Mouse (Mus musculus) A20 (cell line): ENCODE data around the gene Tcl1b4.
"Not testable (repeated sequence)": the region's sequence is repeated elsewhere in the genome, so short reads cannot be mapped to it uniquely, and the experiment has no call there.

Experiments
- DNase-seq: peaks from one replicate; pipeline ENCODE4 v3.0.0-alpha.2; 2011; ENCODE audit warnings: low read depth, low spot score

Gene Tcl1b4

DNA sequence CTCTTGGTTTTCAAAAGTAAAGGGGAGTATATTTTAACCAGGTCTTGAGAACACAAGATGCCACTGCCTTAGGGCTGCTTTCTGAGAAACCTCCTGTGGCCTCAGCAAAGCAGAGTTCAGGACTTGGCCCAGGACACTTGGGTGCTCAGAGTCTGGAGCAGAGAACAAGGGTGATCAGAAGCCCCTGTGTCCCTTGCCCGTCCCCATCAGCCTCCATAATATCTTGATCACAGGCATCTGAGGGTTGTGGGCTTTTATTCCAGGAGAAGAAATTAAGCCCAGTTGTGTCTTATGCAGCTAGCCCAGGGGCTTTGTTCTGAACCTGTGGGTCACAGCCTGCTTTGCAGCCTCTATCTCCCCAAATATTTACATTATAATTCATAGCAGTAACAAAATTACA is at the start of gene Tcl1b4:
Gene Tcl1b4, plus strand, starts transcription at position 301 of the 400 bp plus-strand sequence.
- DNase-seq: not testable (repeated sequence)

DNA sequence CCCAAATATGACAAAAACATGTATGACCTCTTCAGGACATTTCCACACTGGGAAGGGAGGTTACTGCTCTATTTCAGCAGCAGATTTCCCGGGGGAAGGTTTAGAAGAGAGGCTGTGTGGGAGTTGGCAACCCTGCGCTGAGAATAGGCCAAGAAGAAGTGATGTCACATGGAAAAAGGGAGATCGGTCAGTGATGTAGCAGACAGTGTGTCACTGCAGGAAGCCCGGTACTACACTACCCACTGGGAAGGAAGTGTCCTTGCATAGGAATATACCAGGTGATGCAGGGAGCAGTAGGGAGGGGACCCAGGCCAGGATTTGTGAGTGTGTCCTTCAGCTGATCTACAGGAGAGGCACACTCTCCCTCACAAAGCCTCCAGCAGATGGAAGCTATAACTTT is 46.5 kb upstream of the Tcl1b4 start:
- DNase-seq: not testable (repeated sequence)

DNA sequence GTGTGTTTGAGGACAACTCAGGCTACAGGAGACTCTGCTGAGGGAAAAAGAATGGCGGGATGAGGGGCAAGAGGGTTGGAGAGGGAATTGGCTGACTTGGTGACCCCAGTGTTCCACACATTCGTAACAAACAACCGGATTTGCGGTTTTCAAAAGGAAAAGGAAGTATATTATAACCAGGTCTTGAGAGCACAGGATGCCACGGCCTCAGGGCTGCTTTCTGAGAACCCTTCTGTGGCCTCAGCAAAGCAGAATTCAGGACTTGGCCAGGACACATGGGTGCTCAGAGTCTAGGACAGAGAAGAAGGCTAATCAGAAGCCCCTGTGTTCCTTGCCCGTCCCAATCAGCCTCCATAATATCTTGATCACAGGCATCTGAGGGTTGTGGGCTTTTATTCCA is 42.9 kb upstream of the Tcl1b4 start:
- DNase-seq: no peak

DNA sequence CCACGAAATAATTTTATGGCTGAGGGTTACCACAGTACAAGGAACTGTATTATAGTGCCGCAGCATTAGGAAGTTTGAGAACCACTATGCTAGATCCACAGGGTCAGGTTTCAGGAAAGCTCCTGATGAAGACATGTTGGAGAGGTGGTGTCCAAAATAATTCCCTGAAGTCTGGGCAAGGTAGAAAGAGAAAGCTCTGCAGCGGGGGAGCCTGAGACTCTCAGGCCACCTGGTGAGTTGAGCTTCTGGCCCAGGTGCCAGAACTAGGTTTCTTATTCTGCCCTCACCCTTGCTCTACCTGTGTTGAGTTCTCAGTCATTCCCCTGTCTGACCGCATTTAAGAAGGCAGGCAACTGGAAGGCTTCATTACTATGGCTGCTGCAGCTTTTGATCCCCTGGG is 42.4 kb upstream of the Tcl1b4 start, which contains the start of gene Tcl1b1:
Gene Tcl1b1, plus strand, starts transcription at position 301 of the 400 bp plus-strand sequence.
- DNase-seq: no peak

DNA sequence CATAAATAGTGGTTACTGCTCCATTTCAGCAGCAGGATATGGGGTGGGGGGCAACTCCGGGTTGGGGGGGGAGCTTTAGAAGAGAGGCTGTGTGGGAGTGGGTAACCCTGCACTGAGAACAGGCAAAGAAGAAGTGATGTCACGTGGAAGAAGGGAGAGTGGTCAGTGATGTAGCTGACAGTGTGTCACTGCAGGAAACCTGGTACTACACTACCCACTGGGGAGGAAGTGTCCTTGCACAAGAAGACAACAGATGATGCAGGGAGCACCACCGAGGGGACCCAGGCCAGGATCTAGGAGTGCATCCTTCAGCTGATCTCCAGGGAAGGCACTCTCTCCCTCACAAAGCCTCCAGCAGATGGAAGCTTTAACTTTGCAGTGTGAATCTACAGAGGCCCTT is 35.0 kb upstream of the Tcl1b4 start:
- DNase-seq: no peak

DNA sequence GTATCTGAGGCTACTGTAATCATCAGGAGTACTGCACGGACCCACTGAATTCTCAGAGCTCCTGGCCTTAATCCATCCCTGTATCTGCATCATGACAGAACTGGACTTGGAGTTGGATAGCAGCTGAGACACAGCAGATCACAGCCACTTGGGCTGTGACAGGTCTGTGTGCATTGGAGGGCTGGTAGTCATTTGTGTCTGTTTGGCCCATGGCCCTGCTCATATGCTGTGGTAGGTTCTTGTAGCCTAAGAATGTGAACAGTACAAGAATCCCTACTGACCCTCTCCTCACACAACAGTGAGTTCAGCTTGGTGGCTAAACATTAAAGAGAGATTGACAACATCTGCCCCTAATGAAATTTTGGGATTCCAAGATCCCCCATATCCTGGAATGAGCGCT is 28.4 kb upstream of the Tcl1b4 start:
- no peak for DNase-seq

DNA sequence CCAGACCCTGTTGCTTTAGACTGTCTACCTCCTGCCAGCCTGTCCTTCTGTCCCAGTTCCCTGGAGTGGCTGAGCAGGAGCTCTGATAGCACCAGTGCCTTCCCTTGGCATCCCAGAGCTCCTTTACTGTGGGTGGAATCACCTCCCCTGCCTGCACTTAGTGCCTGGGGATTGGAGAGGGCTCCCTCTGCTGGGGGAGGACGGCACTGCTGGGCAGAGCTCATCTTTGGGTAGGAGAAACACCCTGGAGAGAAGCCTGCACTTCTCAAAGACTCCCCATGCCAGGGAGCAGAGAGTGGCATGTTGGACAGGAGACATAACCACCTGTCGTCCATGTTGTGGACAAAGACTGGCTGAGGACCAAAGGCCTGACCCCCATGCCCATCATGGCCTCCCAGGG is 27.4 kb upstream of the Tcl1b4 start:
- DNase-seq: not testable (repeated sequence)

DNA sequence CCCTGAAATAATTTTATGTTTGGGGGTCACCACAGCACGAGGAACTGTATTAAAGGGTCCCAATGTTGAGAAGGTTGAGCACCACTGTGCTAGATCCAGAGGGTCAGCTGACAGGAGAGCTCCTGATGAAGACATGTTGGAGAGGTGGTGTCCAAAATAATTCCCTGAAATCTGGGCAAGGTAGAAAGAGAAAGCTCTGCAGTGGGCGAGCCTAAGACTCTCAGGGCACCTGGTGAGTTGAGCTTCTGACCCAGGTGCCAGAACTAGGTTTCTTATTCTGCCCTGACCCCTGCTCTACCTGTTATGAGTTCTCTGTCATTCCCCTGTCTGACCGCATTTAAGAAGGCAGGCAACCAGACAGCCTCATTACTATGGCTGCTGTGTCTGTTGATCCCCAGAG is 25.7 kb upstream of the Tcl1b4 start, which contains the start of gene Tcl1b5:
Gene Tcl1b5, plus strand, starts transcription at position 301 of the 400 bp plus-strand sequence.
- not testable (repeated sequence) for DNase-seq

DNA sequence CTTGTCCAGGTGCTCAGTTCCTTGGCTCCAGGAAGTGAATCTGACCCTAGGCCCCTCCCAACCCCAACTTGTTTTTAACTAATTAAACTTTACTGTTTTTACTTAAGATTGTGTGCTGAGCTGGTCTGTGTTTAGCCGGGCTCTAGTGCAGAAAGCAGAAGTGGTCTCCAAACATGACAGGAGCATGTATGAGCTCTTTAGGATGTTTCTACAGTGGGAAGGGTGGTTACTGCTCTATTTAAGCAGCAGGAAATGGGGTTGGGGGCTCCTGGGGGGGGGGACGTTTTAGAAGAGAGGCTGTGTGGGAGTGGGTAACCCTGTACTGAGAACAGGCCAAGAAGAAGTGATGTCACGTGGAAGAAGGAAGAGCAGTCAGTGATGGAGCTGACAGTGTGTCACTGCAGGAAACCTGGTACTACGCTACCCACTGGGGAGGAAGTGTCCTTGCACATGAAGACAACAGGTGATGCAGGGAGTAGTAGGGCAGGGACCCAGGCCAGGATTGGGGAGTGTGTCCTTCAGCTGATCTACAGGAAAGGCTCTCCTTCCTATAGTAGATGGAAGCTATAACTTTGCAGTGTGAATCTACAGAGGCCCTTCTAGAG is 20.6 kb upstream of the Tcl1b4 start:
- not testable (repeated sequence) for DNase-seq

DNA sequence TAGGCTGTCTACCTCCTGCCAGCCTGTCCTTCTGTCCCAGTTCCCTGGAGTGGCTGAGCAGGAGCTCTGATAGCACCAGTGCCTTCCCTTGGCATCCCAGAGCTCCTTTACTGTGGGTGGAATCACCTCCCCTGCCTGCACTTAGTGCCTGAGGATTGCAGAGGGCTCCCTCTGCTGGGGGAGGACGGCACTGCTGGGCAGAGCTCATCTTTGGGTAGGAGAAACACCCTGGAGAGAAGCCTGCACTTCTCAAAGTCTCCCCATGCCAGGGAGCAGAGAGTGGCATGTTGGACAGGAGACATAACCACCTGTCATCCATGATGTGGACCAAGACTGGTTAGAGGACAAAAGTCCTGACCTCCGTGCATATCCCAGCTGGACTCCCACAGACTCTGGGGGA is 12.8 kb upstream of the Tcl1b4 start:
- DNase-seq: not testable (repeated sequence)

DNA sequence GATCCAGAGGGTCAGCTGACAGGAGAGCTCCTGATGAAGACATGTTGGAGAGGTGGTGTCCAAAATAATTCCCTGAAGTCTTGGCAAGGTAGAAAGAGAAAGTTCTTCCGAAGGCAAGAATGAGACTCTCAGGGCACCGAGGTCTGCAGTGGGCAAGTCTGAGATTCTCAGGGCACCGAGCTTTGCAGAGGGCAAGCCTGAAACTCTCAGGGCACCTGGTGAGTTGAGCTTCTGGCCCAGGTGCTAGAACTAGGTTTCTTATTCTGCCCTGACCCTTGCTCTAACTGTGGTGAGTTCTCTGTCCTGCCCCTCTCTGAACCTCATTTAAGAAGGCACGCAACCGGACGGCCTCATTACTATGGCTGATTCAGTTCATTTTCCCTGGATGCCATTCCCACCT is 11.0 kb upstream of the Tcl1b4 start, which contains the start of gene Tcl1b3:
Gene Tcl1b3, plus strand, starts transcription at position 301 of the 400 bp plus-strand sequence.
- DNase-seq: not testable (repeated sequence)

DNA sequence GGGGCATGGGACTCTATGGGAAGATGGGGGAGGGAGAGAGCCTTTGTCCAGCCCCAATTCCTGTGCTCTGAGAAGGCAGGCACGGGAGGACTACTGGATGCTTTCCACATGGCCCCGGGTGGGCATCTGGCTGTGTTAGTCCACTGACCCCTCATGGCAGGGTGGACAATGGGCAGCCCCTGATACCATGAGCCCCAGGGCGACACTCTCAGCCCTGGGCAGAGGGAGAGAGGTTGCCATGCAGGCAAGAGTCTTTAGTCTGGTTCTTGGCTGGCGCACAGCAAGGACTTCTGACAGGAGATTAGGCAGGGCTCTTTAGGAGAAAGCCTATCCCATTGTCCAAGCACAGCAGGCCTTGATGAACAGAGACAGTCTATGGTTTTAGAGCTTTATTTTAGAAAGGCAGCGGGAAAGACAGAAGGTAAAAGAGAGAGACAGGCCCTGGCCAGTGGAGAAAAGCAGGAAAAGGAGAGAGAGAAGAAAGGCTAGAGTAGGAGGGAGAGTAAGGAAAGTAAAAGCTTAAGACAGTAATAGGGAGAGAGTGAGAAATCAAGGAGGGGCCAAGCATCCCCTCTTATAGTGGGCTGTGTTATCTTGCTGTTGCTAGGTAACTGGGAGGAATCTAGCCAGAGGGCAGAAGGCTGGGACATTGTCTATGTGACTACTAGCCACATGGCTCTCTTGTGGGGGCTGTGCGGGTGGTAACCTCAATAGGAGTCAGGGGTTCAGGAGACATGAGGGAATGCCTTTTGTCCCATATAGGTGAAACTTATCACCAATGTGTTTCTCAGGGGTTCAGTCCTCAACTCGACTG is 1.9 kb upstream of the Tcl1b4 start:
- DNase-seq: not testable (repeated sequence)

DNA sequence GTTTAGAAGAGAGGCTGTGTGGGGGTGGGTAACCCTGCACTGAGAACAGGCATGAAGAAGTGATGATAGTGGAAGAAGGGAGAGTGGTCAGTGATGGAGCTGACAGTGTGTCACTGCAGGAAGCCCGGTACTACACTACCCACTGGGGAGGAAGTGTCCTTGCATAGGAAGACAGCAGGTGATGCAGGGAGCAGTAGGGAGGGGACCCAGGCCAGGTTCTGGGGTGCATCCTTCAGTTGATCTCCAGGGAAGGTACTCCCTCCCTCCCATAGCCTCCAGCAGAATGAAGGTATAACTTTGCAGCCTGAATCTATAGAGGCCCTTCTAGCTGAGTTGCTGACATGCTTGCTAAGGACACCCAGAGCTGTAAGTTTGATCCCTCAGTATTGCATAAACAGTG is 5.3 kb downstream of the Tcl1b4 start:
- no peak for DNase-seq

DNA sequence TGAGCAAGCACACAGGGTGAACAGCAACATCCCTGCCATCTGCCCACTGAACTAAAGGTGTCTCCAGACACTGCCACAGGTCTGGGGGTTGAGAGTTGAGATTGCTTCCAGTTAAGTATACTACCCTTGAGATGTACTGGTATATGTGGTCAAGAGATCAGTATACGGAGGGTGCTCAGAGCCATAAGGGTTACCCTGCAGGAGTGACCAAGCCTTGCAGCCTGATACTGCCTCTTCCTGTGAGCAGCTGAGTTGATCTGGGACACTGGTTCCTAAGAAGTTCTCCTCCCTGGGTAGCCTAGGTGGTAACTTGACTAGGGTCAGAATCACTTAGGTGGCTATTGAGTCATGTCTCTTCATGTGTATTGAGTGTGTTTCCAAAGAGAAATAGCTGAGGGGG is 6.7 kb downstream of the Tcl1b4 start:
- DNase-seq: no peak

DNA sequence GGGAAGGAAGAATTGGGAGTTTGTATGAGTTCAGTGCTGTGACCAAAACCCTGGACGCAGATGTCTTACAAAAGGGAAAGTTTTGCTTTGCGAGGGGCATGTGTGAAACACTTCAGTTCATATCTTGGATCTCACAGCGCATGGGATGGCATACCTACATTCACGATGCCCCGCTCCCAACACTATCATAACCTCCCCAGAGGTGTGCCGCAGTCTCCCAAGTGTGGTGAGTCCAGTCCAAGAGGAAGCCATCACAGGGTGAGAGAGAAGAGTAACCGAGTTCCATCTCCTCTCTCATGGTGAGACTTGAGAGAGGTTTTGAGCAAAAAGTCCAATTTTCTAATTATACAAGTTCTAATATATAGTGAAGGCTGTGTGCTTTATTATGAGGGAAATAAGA is 7.5 kb downstream of the Tcl1b4 start:
- DNase-seq: no peak

DNA sequence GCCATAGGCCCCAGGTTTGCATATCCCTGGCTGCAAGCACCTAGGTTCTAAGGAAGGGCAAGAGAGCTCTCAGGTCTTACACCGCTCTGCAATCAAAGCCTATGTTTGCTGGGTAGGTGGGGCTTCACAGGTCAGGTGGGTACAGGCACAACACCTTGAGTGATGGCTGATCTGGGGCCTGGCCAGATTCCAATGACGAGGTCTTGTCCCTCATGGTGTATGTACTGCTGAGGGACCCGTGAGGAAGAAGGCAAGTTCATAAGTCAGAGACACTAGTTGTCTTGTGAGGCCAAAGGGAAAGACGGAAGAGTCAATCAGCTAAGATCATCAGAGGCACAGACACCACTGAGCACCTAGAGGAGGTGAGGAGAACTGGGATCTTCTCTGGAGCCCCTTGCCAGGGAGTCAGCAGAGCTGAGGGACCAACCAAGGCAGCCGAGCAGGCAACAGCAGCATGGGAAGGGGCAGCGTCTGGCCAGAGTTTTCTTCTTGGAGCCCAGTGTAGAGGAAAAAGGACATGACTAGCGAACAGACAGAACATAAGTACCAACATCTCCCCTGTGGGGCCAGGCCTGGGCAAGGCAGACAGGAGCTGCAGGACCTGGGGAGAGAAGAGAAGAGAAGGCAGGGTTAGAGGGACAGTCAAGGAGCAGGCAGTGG is 15.5 kb downstream of the Tcl1b4 start:
- DNase-seq: no peak

DNA sequence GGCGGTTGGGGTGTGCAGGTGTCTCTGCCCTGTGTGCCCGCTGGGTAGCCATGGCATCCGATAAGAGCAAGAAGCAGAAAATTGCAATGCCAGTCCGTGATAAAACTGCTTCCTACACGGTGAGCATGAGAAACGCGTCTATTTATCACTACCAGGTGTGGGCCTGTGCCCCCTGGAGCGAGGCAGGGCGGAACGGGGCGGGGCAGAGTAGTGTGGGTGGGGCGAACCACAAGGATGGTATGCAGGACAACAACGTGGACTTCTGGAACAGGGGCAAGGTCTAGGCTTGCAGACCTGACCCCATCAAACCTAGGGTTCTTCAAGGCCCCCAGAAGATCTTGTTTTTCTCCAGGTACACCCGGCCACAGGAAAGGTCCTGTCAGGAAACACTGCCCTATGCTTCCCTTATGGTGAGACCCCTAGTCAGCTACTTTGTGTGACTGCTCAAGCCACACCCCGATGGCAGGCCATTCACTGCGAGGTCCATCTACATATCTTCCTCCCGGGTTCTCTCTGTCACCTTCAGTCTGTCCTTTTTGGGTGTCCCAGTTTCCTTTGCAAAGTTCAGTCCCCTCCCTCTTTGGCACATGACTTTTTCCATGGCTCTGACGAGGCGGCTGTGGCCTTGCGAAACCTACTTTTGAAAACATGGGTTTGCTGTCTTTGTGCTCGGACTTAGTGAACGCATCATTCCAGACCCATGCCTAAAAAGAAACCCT is 21.0 kb downstream of the Tcl1b4 start, which contains the start of gene Tcl1:
Gene Tcl1, minus strand, starts transcription at position 193 of the 719 bp plus-strand sequence.
- DNase-seq: no peak

DNA sequence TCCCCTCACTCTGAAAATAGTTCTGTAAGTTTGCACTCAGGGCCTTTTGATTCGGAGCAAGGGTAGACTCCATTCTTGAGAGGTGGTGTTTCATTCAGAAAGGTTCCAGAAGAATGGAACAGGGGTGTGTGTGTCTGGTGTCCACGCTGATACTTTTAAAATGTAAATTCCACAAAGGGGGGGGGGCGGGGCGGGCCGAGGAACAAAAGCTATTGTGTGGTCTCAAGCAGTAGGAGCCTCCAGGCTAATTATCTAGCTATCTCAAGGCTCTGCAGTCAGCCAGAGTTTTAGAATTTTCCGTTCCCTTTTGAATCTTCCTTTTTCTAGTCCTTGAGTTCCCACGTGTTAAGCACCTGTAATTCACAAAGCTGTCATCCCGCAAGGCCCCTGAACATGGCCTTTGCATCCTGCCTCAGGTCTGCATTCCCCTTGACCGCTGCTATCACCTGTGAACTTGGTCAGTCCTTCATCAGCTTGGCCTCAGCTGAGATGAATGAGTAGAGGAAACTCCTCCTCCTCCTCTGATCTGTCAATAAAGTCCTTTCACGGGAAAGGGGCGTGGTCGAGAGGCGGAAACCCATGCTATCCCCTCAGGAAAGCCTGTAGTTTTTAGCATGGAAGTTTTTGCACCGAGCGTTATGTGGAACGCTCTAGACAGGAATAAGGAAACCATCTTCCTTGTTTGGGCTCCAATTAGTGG is 23.0 kb downstream of the Tcl1b4 start:
- no peak for DNase-seq

DNA sequence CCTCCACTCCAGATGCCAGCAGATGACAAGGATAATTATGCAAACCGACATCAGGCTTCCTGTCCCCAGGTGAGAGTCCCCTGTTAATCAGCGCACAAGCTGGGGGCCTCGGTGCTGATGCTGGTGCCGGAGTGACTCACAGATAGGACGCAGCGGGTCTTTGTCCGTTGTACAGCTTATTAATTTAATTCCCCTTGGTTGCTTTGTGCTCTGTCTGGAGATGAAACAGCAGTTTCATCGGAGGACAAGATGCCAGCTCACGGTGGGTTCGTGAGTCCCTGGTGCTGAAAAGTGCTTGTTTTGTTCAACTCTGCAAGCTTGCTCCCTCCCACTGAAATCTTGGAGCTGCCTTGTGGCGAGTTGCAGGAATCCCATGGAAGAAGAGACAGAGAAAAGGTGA is 32.6 kb downstream of the Tcl1b4 start:
- no peak for DNase-seq

DNA sequence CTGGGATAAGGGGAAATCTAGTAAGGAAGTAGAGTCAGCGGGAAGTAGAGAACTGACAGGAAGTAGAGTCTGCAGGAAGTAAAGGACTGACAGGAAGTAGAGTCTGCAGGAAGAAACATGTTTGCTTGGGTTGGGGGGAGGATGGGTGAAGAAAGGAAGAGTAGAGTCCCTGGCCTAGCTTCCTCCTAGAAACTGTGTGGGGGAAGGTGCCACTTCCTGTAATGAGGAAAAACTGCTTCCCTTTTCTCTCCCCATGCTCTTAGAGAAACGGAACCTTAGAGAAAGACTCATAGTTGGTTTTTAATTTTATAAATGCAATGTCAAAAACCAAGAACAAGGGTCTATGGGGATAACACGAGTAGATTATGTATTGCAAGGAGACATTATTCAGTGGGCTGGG is 33.3 kb downstream of the Tcl1b4 start:
- peak; percentile 5 for DNase-seq

DNA sequence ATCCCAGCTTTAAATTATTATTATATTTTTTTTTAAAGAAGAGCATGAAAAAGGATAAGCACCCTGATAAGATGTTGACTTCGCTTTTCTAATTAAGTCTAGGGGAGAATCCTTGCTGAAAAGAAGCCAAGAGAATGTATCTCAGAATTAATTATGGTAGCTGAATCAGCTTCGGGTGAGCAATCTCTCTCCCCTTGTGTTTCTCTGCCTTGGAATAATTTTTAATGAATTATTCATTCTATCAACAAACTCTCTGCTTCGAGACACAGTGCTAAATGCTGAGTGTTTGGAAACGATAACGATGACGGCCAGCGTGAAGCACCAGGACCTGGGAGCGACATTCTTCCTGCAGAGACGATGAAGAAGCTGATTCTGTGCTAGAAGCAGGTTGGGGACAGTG is 37.3 kb downstream of the Tcl1b4 start:
- DNase-seq: no peak
